Mouse (Mus musculus) limb, embryonic 14.5 days (tissue): Measurements from ENCODE around the gene Lmod2. TPM values are rescaled to one million over a fixed set of nuclear protein-coding genes. Genes with fewer than 3 reads are reported as not detected.

Experiments used
- ATAC-seq: fragments of 200-750 bp; cut with Nextera tagmentation; 2 replicates; pipeline ENCODE4 v1.8.0; 2017; ENCODE audit warnings: low read depth, moderate number of reproducible peaks, moderate TSS enrichment; ENCODE audit not compliant: low FRiP score
- DNase-seq: peaks from one replicate; pipeline ENCODE4 v3.0.0-alpha.2; 2015; ENCODE audit warnings: low spot score
- H3K27ac ChIP-seq: fragments of 300-500 bp; sonication (generic); replicated peaks from 2 replicates; pipeline ENCODE4 v1.5.1; 2014; ENCODE audit warnings: low read depth, mild to moderate bottlenecking, low read length, moderate library complexity, mixed read lengths
- H3K27me3 ChIP-seq: fragments of 300-500 bp; sonication (generic); 2 replicates; pipeline ENCODE4 v1.6.1; 2014; ENCODE audit warnings: low read length, mixed read lengths; ENCODE audit not compliant: control insufficient read depth, insufficient read depth
- H3K36me3 ChIP-seq: fragments of 300-500 bp; sonication (generic); 2 replicates; pipeline ENCODE4 v1.6.1; 2014; ENCODE audit warnings: mild to moderate bottlenecking, low read length, moderate library complexity, mixed read lengths; ENCODE audit not compliant: control insufficient read depth, insufficient read depth
- H3K4me1 ChIP-seq: fragments of 300-500 bp; sonication (generic); 2 replicates; pipeline ENCODE4 v1.6.1; 2014; ENCODE audit warnings: antibody characterized with exemption, low read length, mixed read lengths; ENCODE audit not compliant: control insufficient read depth, insufficient read depth
- H3K4me2 ChIP-seq: fragments of 300-500 bp; sonication (generic); replicated peaks from 2 replicates; pipeline ENCODE4 v1.6.1; 2014; ENCODE audit warnings: low read depth, mild to moderate bottlenecking, low read length, moderate library complexity; ENCODE audit not compliant: severe bottlenecking
- H3K4me3 ChIP-seq: fragments of 300-500 bp; sonication (generic); replicated peaks from 2 replicates; pipeline ENCODE4 v1.5.1; 2014; ENCODE audit warnings: low read length
- H3K9ac ChIP-seq: fragments of 300-500 bp; sonication (generic); 2 replicates; pipeline ENCODE4 v1.6.1; 2014; ENCODE audit warnings: mild to moderate bottlenecking, low read depth, low read length, moderate library complexity; ENCODE audit not compliant: severe bottlenecking
- H3K9me3 ChIP-seq: fragments of 300-500 bp; sonication (generic); 2 replicates; pipeline ENCODE4 v1.6.1; 2016; ENCODE audit warnings: low read length; ENCODE audit not compliant: control insufficient read depth
- POLR2A ChIP-seq: fragments of 200-500 bp; IDR thresholded peaks from 2 replicates; pipeline ENCODE4 v1.8.0; 2012; ENCODE audit warnings: inconsistent platforms, mild to moderate bottlenecking, moderate library complexity, borderline replicate concordance; ENCODE audit not compliant: insufficient read depth, insufficient read length; ENCODE audit errors: extremely low read depth
- WGBS: fragments of 180-500 bp; shearing (Covaris S2); extraction: QIAGEN DNeasy Blood & Tissue Kit; methylation state at CpG from one replicate; pipeline ENCODE4 v1.1.7; 2014; 5-methylcytosine and 5-hydroxymethylcytosine counted together
- polyA plus RNA-seq, 2 experiments: library from polyadenylated mRNA; depleted of rRNA in 1 of 2; stranded (reverse) in 1 of 2; unstranded in 1 of 2; fragments of >200 nt; fragmentation: Nextera tagmentation in 1 of 2; extraction: Ambion mirVana in 1 of 2; gene quantifications; 2 replicates each; pipeline versions ENCODE4 v1.2.1 to v1.2.3; 2012 to 2014

The Lmod2 gene
- polyA plus RNA-seq, 2 experiments = 3.1 to 4.1 TPM

DNA sequence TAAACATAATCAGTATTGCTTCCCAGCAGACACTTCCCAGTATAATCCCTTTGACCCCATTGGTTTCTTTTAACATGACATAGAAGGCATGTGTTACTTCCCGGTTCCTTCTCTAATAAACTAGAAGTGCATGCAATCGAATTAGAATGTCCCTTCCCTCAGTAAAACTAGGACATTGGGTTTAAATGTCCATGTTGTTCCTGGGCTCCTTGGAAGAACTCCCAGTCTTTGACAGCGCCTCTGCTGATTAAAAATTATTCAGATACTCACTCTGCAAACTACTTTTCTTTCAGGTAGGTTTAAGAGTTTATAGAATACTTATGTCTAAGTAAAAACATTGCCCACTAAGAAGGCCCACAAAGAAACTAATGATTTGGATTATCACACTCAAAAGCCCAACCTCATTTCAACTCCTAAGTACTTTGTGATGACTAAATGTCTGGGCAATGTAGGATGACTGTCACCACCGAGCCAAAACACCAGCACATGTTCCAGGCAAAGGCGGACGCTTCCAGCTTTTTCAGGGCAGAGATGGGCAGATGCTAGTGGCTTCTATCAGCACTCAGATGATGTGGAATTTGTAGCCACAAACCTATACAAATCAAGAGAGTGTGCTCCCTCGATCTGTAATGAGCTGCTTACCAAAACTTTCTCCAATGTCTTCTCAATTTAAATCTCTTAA is 14.7 kb downstream of the Lmod2 start:
- ATAC-seq = no peak
- Histone ChIP-seq H3K4me2 (no peak overlapping the region), H3K27me3 (no peaks in the 10 kb centered on the region), H3K36me3 (peaks cover 36% of the 10 kb centered on the region), H3K4me3 (no peak overlapping the region), H3K9me3 (no peaks in the 10 kb centered on the region), H3K27ac (no peak overlapping the region), H3K4me1 (no peaks in the 10 kb centered on the region), H3K9ac (no peak overlapping the region)
- 94% methylated on average over 7 of the region's 7 CpGs for WGBS
- no peak for TF ChIP-seq POLR2A
- DNase-seq = no peak

- DNase-seq (no peak), ATAC-seq (no peak)
- Histone ChIP-seq H3K27me3 (no peaks in the 10 kb centered on the region), H3K36me3 (peaks cover 47% of the 10 kb centered on the region), H3K9me3 (no peaks in the 10 kb centered on the region), H3K27ac (no peak overlapping the region), H3K4me1 (no peaks in the 10 kb centered on the region), H3K4me3 (no peak overlapping the region), H3K9ac (no peak overlapping the region), H3K4me2 (no peak overlapping the region)
- no peak for TF ChIP-seq POLR2A
- WGBS = 95% methylated on average over 6 of the region's 6 CpGs
Measured at GRCm38 (mm10) chr6:24613346-24613745, 15.8 kb downstream of the Lmod2 start.

DNA sequence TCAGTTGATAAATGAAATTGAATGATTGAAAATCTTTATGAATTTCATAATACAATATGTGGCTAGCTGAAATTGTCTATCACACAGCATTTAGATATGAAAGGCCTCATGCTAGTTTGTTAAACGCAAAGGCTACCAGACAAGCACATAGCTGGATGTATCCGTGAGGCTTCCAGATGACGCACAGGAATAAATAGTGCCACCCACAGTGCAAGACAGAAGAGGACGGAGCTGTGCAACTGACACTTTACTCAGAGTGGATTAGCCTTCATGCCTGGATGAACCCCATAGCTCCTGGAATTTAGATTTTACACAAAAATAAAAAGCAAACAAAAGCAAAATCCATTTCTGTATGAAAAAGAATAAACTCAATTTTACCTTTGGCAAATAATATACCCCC is 16.4 kb downstream of the Lmod2 start:
- no peak overlapping the region for H3K9ac ChIP-seq
- no peaks in the 10 kb centered on the region for H3K4me1 ChIP-seq
- H3K36me3 ChIP-seq = peaks cover 48% of the 10 kb centered on the region
- no peaks in the 10 kb centered on the region for H3K9me3 ChIP-seq
- H3K4me3 ChIP-seq = no peak overlapping the region
- no peaks in the 10 kb centered on the region for H3K27me3 ChIP-seq
- TF ChIP-seq POLR2A = no peak
- H3K4me2 ChIP-seq = no peak overlapping the region
- ATAC-seq = no peak
- 89% methylated on average over 4 of the region's 4 CpGs for whole genome bisulfite sequencing
- H3K27ac ChIP-seq = no peak overlapping the region
- DNase-seq = no peak

GRCm38 (mm10) chr6:24616746-24617145 is 19.2 kb downstream of the Lmod2 start:
- no peak for ATAC-seq
- TF ChIP-seq POLR2A = no peak
- no peak for DNase-seq
- Histone ChIP-seq H3K4me1 (no peaks in the 10 kb centered on the region), H3K4me2 (no peak overlapping the region), H3K9ac (no peak overlapping the region), H3K4me3 (no peak overlapping the region), H3K36me3 (peaks cover 57% of the 10 kb centered on the region), H3K27me3 (no peaks in the 10 kb centered on the region), H3K27ac (no peak overlapping the region), H3K9me3 (no peaks in the 10 kb centered on the region)
- 84% methylated on average over 4 of the region's 4 CpGs for WGBS

DNA sequence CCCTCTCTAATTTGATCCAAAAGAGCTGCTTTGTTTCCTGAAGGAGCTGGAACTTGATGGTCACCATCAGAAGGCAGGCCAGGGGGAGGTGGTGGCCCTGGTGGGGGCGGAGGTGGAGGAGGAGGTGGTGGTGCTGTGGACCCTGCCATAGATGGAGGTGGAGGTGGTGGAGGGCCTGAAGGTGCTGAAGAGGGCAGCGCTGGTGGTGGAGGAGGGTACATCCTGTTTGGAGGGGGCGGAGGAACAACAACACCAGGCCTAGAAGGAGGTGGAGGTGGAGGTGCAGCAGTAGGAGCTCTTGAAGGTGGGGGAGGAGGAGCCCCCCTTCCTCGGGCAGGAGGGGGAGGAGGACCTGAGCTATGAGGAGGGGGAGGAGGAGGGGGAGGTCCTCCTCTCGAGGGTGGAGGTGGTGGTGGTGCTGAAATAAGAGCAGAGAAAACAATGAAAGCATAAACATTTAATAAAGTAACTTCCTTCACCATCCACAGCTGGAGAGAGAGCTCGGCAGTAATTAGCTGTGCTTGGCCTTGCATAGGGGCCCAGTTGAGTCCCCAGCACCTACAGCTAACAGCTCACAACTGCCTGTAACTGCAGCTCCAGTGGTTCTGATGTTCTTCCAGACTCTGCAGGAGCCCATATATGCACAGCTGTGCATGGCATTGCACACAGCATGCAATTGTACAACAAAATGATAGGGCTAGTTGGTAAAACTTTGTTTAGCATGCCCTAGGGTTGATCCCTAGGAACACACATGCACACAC is 21.9 kb downstream of the Lmod2 start:
- WGBS = 57% methylated on average over 6 of the region's 6 CpGs
- Histone ChIP-seq H3K4me2 (no peak overlapping the region), H3K9ac (no peak overlapping the region), H3K36me3 (peaks cover 46% of the 10 kb centered on the region), H3K9me3 (no peaks in the 10 kb centered on the region), H3K4me1 (no peaks in the 10 kb centered on the region), H3K27ac (no peak overlapping the region), H3K27me3 (no peaks in the 10 kb centered on the region), H3K4me3 (no peak overlapping the region)
- ATAC-seq (no peak), DNase-seq (no peak)
- no peak for TF ChIP-seq POLR2A
